Mouse (Mus musculus): ENCODE measurements around the gene Pcolce2.

Gene Pcolce2

DNA sequence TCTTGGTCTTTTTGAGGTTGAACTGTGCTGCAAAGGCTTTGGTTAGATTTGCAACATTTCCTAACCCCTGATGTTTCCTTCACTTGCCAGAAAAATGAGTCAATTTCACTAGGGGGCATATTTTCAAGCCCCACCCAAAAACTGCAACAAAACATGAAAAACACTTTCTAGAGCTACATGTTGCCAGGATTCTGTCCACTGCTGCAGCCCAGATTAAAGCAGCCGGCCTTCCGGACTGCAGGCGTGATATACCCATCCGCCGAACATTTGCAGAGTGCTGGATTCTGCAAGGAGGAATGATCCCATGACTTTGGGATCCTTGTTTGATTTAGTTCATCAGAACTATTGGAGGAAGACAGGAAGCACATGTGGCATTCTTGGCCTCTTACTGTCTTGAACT, 17.0 kb downstream of the Pcolce2 start:
- no peak for DNase-seq (ENCODE audit: low spot score)

DNA sequence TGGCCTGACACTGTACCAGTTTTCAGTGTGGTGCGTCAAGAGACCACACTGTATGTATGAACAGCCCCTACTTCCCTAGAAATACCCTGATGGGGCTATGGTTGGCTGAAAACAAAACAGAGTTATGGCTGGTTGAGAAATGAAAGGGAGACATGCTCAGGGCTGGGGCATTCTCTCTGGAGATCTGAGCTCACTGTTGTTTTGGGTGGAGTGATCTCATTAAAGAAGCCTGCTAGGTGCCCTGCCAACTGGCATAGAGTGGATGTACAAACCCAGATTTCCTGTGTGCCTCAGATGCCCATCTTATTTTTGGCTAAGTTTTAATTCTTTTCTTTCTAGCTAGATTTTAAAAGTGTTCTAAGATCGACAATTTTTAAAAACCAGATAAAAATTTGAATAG, 20.5 kb downstream of the Pcolce2 start:
- DNase-seq (ENCODE audit: low spot score) = no peak

DNA sequence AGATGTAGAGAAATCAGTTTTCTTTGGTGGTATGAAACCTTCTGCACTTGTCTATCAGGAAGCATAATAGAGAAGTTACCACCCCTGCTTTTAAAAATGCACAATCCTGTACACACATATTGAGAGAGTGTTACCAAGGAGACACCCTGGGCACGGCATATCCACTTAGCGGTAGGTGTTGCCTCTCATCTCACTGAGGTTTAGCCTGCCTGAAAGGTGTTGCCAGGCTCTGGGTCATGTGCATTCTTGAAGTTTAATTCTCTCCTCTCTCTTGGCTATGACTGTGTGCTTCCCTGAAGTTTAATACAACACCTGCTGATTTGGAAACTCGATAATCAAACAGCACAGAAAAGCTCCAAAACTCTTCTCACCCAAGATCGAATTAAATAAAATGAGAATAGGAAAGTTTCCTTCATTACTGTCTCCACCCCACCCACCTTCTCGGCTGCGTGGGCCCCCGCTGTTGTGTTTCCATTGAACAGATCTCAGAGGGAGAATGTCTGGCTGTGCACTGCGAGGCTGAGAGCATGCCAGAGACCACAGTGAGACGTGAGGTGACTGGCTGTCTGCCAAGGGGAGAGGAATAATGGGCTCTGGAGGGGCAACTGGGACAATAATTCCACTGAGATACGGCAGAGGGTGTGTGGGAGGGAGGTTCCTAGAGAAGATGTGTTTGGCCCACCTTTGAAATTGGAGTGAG, 27.0 kb downstream of the Pcolce2 start:
- no peak for DNase-seq (ENCODE audit: low spot score)

DNA sequence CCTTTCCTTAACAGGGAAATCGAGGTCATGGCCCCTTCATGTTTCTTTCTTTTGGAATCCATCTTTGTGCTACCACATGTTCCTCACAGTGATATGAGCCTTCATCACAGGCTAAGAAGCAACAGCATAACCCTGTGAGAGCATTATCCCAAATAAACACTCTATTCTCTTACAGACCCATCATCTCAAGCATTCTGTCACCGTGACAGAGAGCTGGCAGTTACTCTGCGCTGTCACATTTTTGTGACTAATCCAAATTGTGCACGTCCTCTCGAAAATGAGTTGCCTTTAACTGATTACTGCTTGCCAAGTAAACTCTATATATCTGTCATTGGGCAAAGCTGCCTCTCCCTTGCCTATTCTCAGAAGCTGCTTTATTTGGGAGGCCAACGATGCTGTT, 28.4 kb downstream of the Pcolce2 start:
- DNase-seq (ENCODE audit: low spot score) = no peak

DNA sequence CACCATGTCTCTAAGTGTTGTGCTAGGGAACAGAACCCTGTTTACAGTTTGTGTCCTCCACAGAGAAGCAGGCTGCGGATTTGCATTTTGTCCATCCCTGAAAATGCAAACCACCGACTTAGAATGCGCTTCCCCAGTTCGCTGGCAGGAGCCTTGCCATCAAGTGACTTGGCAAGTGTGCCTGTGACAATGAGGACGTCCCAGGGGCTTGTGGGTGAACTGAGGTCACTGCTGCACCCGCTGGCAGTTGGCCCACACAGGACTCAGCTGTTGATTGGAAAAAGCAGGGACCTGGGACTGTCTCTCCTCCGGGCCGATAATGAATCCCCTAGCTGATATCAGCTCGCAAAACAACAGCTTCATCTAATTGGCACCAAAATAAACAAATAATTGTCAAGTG, 30.4 kb downstream of the Pcolce2 start:
- DNase-seq (ENCODE audit: low spot score) = no peak

DNA sequence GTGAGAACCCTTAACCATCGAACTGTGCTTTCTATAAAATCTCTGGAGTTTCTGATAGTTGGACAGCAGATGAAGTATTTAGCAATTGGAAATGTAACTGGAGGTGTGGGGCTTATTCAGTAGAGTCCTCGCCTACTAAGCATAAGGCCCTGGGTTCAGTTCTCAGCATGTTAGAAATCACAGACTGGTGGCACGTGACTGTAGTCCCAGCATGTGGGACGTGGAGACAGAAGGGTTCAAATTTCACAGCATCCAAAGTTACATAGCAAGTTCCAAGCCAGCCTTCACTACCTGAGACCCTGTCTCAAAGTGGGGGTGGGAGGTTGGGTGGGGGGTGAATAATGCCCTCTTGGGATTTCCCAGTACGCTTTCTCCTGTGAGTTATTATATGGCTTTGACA, 30.9 kb downstream of the Pcolce2 start:
- DNase-seq (ENCODE audit: low spot score) = no peak

DNA sequence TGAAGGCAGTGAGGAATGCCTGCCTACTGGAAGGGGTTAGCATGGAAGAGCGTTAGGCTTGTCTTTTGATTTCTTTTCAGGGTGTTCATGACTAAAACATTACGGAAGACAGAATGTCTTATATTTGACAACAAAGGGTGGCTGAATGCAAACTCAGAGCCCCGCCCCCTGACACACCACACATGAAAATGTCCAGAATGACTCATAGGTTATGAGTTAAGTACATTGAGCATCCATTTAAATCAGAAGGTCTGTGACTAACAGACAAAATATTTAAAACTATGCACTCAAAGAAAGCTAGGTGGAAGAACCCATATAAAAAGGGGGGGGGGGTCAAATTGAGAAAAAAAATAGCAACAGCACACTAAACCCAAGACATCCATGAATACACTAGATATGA, 34.9 kb downstream of the Pcolce2 start:
- DNase-seq (ENCODE audit: low spot score) = no peak

DNA sequence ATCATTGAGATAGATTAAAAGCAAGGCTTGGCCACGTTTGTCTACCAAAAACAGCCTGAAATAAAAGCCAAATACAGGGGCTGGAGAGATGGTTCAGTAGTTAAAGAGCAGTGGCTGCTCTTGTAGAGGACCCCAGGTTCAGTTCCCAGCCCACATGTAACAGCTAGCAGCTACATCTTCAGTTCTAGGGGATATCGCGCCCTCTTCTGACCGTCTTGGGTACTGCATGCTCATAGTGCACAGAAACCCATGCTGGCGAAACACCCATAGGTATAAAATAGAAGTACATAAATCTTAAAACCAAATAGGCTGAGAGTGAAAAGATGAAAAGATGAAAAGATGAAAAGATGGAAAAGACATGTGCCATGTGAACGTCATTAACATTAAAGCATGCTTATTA, 35.4 kb downstream of the Pcolce2 start:
- DNase-seq (ENCODE audit: low spot score) = no peak

DNA sequence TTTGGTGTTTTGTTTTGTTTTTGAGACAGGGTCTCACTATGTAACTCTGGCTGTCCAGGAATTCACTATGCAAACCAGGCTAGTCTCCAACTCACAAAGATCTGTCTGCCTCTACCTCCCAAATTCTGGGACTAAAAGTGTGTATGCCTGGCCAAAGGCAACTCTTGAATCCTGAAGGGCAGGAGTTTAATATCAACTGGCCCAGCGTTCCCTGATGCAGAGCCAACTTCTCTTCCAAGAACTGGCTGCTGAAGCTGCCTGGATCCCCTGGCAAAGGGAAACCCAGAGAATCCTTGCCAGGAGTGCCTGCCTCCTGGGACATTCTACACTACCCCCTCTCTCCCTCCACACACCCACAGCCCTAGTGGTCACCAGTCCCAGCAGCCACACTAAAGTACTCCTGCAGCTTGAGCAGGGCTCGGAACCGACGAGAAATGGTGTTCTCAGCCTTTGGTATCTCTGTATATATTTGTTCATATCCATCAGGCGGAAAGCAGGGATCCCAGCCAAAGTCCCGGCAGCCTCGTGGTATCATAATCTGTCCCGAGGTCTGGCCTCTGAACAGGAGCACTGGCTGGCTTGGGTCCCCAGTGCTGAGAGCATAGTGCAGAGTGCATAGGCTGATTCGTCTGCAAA, 37.8 kb downstream of the Pcolce2 start:
- DNase-seq (ENCODE audit: low spot score) = no peak

DNA sequence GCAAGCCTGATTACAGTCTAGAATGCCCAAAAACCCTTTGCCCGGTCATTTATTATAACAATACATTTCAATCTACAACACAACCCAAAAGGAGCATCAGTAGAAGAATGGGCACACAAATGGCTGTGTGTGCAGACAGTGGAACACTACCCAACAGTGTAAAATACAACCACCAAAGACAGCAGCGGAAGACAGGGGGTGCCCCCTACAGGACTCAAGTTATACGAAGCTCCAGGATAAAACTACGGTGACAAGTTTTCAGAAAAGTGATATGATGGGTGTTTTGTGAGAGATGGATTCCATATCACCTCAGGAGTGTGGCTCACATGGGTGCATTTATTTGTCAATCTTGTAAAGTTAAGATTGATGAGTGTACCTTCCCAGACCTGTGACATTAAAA, 38.6 kb downstream of the Pcolce2 start:
- no peak for DNase-seq (ENCODE audit: low spot score)

DNA sequence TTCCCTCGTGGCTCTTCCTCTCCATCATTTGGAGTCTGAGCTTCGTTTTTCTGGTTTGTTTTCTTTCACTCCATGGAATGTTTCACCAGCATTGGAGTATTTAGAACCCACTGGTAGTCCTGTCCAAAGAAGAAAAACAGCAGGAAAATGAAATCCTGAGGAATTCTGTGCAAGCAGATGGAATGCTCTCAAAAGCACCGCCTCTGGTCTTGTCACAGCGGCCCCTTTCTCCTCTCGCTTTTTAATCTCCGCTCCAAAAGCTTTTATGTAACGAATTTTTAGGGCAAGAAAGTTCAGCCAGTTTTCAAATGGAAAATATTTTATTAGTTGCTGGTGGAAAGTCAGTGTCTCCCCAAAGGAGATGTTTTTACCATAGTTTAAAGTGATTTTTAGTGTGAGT, 42.6 kb downstream of the Pcolce2 start:
- DNase-seq (ENCODE audit: low spot score) = no peak

DNA sequence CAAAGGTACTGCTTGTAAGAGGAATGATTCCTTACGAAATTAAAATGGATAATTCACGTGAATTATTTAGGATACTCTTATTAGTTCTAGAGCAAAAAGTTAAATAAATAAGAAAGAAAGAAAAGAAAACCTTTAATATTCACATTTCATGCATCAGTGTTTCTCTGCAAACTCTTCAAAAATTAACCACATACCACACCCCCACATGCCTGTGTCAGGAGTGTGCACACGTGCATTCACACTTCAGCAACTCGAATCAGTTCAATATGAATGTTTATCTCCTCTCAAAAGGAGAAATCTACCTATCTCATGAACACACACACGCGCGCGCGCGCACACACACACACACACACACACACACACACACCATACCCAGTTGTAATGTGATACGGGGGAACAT, 43.3 kb downstream of the Pcolce2 start:
- DNase-seq (ENCODE audit: low spot score) = no peak

DNA sequence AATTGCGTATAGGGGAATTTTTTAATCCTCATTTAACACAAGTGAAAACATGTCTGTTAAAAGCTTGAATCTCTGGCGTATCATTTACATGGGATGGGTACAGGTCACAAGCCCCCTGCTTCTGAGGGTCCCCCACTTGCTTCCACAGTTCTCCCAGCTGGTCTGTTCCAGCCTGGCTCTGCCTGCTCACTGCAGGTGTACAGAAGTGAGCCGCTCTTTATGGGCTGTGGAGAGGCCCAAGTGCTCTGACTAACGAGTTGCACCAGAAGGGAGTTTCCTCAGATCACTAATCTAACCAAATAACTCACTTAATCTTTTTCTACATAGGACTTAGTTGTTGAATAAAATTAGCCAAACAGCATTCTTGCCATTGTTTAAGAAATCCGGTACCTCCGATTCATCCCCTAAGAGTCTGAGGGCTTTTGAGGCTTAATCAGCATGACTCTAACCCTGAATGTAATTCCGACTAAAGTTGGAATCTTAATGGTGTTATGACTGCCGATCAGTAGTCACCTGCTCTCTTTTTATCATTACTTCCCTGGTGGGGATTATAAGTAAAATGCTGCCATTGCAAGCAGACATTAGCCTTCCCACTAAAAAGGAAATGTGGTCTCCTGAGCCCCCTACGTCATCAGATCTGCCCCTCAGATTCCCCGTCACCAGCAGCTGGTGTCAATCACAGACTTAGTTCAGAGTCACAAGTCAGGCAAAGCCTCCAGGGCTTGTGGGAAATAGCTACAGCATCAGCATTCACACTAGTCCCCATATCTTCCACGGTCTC, 48.4 kb downstream of the Pcolce2 start:
- DNase-seq (ENCODE audit: low spot score) = peak; percentile 42

DNA sequence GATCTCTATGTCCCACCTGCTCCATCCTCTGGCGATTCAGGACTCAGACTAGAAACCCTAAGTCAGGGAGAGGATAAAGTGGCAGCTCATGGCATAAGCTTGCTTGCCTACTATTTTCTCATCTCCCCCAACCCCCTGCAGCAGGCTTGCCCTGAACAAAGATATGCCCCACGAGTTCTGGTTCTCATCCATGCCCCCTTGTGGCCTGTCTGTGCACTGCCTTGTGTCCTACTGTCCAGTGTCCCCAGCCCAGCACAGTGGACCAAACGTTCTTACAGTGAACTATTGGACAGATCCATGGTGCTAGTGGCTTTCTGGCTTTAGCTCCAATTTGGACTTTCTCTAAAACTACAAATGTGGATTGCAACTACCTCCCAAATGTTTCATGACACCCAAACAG, 50.7 kb downstream of the Pcolce2 start:
- peak; percentile 32 for DNase-seq (ENCODE audit: low spot score)

DNA sequence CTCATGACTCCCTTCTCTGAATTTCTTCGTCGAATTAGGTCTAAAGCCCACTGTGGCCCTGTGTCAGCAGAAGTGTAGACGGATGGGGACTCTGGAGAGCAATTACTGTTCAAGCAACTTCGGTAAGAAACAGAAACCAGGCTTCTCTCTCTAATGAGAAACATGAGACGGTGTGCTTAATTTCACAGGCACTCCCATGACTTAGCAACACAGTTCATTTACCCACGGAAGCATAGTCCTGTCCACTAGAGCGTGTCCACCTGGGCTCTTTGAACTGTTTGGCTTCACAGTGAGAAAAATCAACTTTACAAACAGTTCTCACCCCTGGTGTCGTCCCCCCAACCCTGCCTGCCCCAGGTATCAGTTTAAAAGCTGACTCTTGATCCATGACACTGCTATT, 55.4 kb downstream of the Pcolce2 start:
- DNase-seq (ENCODE audit: low spot score) = no peak

DNA sequence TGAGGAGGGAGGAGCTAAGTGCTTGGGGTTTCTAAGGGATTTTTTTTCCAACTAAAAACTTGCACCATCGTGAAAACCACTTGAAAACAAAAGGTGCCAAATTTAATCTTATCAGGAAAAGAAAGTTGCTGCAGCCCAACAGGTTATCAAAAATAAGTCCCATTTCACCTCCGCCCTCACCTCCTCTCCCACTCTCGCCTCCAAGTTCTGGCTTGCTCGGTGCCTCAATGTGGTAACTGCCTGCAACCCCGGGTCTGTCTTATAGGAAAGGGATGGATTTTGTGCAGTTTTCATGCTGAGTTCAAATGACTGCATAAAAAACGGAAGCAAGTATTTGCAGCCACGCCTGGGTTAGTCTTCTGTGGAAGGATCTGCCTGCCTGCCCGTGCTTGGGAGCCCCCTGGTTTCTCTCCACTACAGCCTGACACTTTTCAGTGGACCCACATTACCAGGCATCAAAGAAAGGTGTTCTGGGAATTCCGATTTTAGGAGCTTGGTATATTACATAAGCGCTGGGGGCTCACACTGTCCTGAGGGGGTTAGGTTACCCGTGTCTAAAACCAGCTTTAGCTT, 56.2 kb downstream of the Pcolce2 start:
- DNase-seq (ENCODE audit: low spot score) = no peak

DNA sequence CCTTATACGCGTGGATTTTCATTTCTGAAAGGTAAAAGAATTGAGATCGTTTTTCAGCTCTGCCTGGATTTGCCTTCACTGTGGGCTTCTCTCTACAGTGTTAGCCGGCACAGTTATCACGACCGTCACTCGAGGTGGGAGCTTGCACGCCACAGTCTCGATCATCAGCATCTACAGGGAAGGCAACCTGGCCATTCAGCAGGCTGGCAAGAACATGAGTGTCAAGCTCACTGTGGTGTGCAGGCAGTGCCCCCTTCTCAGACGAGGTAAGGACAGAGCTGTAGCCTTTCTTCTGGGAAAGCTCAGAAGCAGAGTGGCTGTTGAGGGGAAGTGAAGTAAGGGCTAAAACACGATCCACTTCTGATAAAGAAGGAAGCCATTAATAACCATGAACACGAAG, 57.1 kb downstream of the Pcolce2 start:
- DNase-seq (ENCODE audit: low spot score) = no peak

DNA sequence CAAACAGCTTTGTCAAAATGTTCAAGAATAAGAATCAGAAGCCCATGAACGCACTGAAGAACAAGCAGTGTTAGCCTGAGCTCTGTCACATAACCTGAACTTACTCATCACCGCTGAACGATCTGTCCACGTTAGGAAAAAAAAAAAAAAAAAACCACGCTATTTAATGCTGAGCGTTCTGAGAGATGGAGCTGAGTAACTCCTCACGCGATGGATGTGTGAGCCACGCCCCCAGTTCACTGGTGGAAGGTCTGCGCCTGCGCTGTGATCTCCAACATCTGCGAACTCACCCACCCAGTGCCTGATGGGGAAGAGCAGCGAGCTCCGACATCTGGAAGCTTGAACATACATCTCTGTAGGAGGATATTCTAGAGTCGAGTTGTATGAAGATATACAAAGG, 57.6 kb downstream of the Pcolce2 start:
- DNase-seq (ENCODE audit: low spot score) = no peak

DNA sequence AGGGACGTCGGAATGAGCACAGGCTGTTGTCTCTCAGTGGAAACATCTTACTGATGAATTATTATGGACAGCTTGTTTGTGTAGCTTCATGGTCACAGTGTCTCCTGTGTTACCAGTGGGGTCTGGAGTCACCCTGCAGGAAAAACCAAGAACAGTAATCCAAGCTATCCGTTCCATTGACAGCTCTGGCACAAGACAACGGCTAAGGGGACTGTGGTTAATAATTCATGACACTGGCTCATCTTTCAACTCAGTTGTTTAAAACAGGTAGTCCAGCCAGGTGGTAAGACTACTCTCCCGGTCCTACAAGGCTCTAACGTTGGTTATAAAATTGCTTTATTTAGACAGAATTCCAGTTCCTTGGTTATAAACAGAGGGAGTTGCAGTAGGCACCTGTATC, 59.2 kb downstream of the Pcolce2 start:
- no peak for DNase-seq (ENCODE audit: low spot score)

DNA sequence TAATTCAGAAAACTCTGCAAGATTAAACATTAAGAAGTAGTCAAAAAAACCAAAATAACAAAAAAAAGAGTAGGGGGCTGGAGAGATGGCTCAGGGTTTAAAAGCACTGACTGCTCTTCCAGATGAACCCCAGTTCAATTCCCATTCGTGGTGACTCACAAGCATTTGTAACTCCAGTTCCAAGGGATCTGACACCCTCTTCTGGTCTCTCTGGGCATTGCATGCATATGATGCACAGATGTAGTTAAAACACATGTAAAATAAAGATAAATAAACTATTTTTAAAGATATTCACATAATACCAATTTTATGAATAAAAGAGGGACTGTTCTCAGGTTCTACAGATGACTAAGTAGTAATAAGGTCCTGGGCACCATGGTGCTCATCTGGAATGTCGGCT, 60.4 kb downstream of the Pcolce2 start:
- peak; percentile 71 for DNase-seq (ENCODE audit: low spot score)

DNA sequence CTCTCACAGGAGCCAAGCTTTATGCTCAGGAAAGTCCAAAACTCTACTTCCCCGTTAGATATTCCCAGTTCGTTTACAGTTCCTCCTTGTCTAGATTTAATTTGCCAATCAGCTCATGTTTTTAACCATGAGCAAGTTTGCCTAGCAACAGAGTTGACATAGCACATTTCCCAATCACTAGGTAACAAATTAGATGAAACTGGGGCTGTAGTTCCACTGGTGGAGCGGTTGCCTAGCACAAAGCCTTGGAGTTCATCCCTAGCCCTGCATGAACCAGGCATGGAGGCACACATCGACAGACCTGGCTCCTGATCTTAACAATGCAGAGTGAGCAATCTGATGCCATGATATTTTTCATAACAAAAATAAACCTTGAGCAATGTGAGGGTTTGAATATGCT, 61.9 kb downstream of the Pcolce2 start:
- DNase-seq (ENCODE audit: low spot score) = no peak

DNA sequence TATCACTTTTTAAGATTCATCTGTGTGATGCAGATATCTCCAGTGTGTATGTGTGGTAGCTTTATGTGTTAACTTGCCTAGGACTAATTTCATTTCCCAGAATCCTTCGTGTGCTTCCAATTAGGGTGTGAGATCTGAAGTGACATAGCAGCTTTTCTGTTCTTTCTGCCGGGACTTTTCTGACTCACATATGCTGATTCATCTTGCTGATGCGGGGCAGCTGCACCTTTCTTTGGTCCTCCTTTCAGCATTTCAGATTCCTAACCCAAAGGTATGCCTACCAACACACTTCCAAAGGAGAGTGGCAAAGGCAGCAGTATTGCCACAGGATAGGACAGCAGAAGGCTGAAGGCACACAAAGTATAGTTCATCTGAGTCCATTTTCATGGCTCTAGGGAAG, 66.7 kb downstream of the Pcolce2 start:
- no peak for DNase-seq (ENCODE audit: low spot score)

DNA sequence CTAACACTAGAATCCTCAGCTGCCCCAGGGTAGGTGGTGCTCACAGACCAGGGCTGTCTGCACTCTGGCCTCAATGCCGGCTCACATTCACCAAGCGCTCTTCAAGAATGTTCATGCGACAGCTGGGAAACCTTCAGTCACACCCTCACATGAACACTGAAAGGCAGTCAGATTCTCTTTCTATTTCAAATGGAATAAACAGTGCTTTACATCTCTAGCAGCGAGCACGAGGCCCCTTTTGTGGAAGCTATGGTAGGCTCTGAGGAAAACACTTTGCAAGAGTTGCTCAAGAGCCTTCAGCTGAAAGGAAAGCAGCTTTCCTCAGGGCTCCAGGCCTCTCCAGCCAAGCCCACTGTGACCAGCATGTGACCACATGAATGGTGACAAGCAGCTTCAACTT, 68.0 kb downstream of the Pcolce2 start:
- no peak for DNase-seq (ENCODE audit: low spot score)

Data from embryo, embryonic 10.5 days (tissue).